Mouse (Mus musculus): ENCODE results near the gene Axin2. TPM values are rescaled to one million over a fixed set of nuclear protein-coding genes. Genes with fewer than 3 reads are reported as not detected.

The Axin2 gene
- polyA plus RNA-seq, 1 experiment from 2014 or later, result 13.5 TPM

GRCm38 (mm10) chr11:108924346-108924745, 4.2 kb downstream of the Axin2 start:
- H3K27ac ChIP-seq, result no peak overlapping the region

GRCm38 (mm10) chr11:108925202-108925601, 5.1 kb downstream of the Axin2 start:
- Histone ChIP-seq H3K4me1 (peaks cover 82% of the 10 kb centered on the region), H3K9me3 (no peaks in the 10 kb centered on the region), H3K9ac (0 out of 2 replicates have a peak overlapping the region, but pooled peaks have one; percentile 15), H3K36me3 (replicated peaks) (no peaks in the 10 kb centered on the region), H3K27ac (no peak overlapping the region), H3K4me3 (peak overlapping the region; percentile 74), H3K27me3 (replicated peaks) (no peaks in the 10 kb centered on the region), H3K4me2 (peak overlapping the region; percentile 94)
- ATAC-seq (replicated peaks), result no peak
- WGBS, result 14% methylated on average over 6 of the region's 6 CpGs

More at GRCm38 (mm10) chr11:108924346-108924745, 4.2 kb downstream of the Axin2 start:
- ATAC-seq (replicated peaks), result no peak
- Histone ChIP-seq H3K36me3 (replicated peaks) (no peaks in the 10 kb centered on the region), H3K27me3 (replicated peaks) (no peaks in the 10 kb centered on the region), H3K9me3 (no peaks in the 10 kb centered on the region), H3K9ac (0 out of 2 replicates have a peak overlapping the region, but pooled peaks have one; percentile 6), H3K4me1 (peaks cover 80% of the 10 kb centered on the region), H3K4me3 (peak overlapping the region; percentile 74), H3K4me2 (peak overlapping the region; percentile 94)
- 5% methylated on average over 5 of the region's 5 CpGs for WGBS

- H3K27ac ChIP-seq, result no peak overlapping the region
- H3K4me3 ChIP-seq, result peak overlapping the region; percentile 74
These were observed 5.7 kb downstream of the Axin2 start for GRCm38 (mm10) chr11:108925826-108926225.

GRCm38 (mm10) chr11:108926345-108927092, 6.4 kb downstream of the Axin2 start:
- H3K27ac ChIP-seq, result 0 out of 2 replicates have a peak overlapping the region, but pooled peaks have one; percentile 30
- no peaks in the 10 kb centered on the region for H3K9me3 ChIP-seq
- H3K9ac ChIP-seq, result peak overlapping the region; percentile 30
- peak overlapping the region; percentile 23 for H3K4me3 ChIP-seq
- H3K4me1 ChIP-seq, result peaks cover 95% of the 10 kb centered on the region
- peak overlapping the region; percentile 94 for H3K4me2 ChIP-seq
- no peak for ATAC-seq (replicated peaks)
- H3K27me3 ChIP-seq (replicated peaks), result no peaks in the 10 kb centered on the region
- WGBS, result 37% methylated on average over 10 of the region's 10 CpGs
- H3K36me3 ChIP-seq (replicated peaks), result no peaks in the 10 kb centered on the region

More at GRCm38 (mm10) chr11:108925826-108926225, 5.7 kb downstream of the Axin2 start:
- Histone ChIP-seq H3K4me2 (peak overlapping the region; percentile 94), H3K9ac (no peak overlapping the region), H3K36me3 (replicated peaks) (no peaks in the 10 kb centered on the region), H3K27me3 (replicated peaks) (no peaks in the 10 kb centered on the region), H3K9me3 (no peaks in the 10 kb centered on the region), H3K4me1 (peaks cover 88% of the 10 kb centered on the region)
- ATAC-seq (replicated peaks), result no peak
- 54% methylated on average over 9 of the region's 9 CpGs for WGBS

- H3K27ac ChIP-seq, result 0 out of 2 replicates have a peak overlapping the region, but pooled peaks have one; percentile 30
- no peak for ATAC-seq (replicated peaks)
These were observed 6.9 kb downstream of the Axin2 start for GRCm38 (mm10) chr11:108927093-108927444.

GRCm38 (mm10) chr11:108928096-108928495, 7.9 kb downstream of the Axin2 start:
- Histone ChIP-seq H3K36me3 (replicated peaks) (peaks cover 4% of the 10 kb centered on the region; the same call in 1 of the 2 replicates), H3K27me3 (replicated peaks) (no peaks in the 10 kb centered on the region), H3K4me3 (peak overlapping the region; percentile 11; the same call in 1 of the 2 replicates), H3K4me1 (peaks cover 86% of the 10 kb centered on the region), H3K9ac (no peak overlapping the region), H3K27ac (0 out of 2 replicates have a peak overlapping the region, but pooled peaks have one; percentile 40), H3K4me2 (peak overlapping the region; percentile 94), H3K9me3 (no peaks in the 10 kb centered on the region)
- 21% methylated on average over 8 of the region's 8 CpGs for WGBS
- no peak for ATAC-seq (replicated peaks)

More at GRCm38 (mm10) chr11:108927093-108927444, 6.9 kb downstream of the Axin2 start:
- Histone ChIP-seq H3K27me3 (replicated peaks) (no peaks in the 10 kb centered on the region), H3K4me2 (peak overlapping the region; percentile 94), H3K4me1 (peaks cover 96% of the 10 kb centered on the region), H3K4me3 (peak overlapping the region; percentile 23), H3K9me3 (no peaks in the 10 kb centered on the region), H3K36me3 (replicated peaks) (no peaks in the 10 kb centered on the region), H3K9ac (peak overlapping the region; percentile 30; the same call in 1 of the 2 replicates)
- 18% methylated on average over 13 of the region's 13 CpGs for WGBS

- H3K9me3 ChIP-seq, result no peaks in the 10 kb centered on the region
- peak overlapping the region; percentile 94 for H3K4me2 ChIP-seq
- 9% methylated on average over 7 of the region's 7 CpGs for WGBS
- H3K36me3 ChIP-seq (replicated peaks), result peaks cover 7% of the 10 kb centered on the region; the same call in 1 of the 2 replicates
- peaks cover 80% of the 10 kb centered on the region for H3K4me1 ChIP-seq
- peak overlapping the region; percentile 11; the same call in 1 of the 2 replicates for H3K4me3 ChIP-seq
- peak overlapping the region; percentile 40 for H3K27ac ChIP-seq
- no peak overlapping the region for H3K9ac ChIP-seq
- ATAC-seq (replicated peaks), result no peak
- H3K27me3 ChIP-seq (replicated peaks), result no peaks in the 10 kb centered on the region
These were observed 8.6 kb downstream of the Axin2 start for GRCm38 (mm10) chr11:108928752-108929151.

GRCm38 (mm10) chr11:108929176-108929575, 9.0 kb downstream of the Axin2 start:
- Histone ChIP-seq H3K4me1 (peaks cover 80% of the 10 kb centered on the region), H3K4me2 (peak overlapping the region; percentile 94), H3K36me3 (replicated peaks) (peaks cover 7% of the 10 kb centered on the region; the same call in 1 of the 2 replicates), H3K27ac (peak overlapping the region; percentile 40), H3K9me3 (no peaks in the 10 kb centered on the region), H3K27me3 (replicated peaks) (no peaks in the 10 kb centered on the region), H3K9ac (no peak overlapping the region), H3K4me3 (peak overlapping the region; percentile 11; the same call in 1 of the 2 replicates)
- no peak for ATAC-seq (replicated peaks)
- WGBS, result 36% methylated on average over 4 of the region's 4 CpGs

GRCm38 (mm10) chr11:108929700-108930099, 9.6 kb downstream of the Axin2 start:
- Histone ChIP-seq H3K4me3 (no peak overlapping the region), H3K9me3 (no peaks in the 10 kb centered on the region), H3K9ac (no peak overlapping the region), H3K36me3 (replicated peaks) (peaks cover 7% of the 10 kb centered on the region; the same call in 1 of the 2 replicates), H3K4me1 (peaks cover 80% of the 10 kb centered on the region), H3K27me3 (replicated peaks) (no peaks in the 10 kb centered on the region), H3K4me2 (peak overlapping the region; percentile 94), H3K27ac (peak overlapping the region; percentile 43; the same call in 1 of the 2 replicates)
- 47% methylated on average over 6 of the region's 6 CpGs for WGBS
- no peak for ATAC-seq (replicated peaks)

GRCm38 (mm10) chr11:108930612-108931011, 10.5 kb downstream of the Axin2 start:
- Histone ChIP-seq H3K36me3 (replicated peaks) (peaks cover 7% of the 10 kb centered on the region; the same call in 1 of the 2 replicates), H3K4me2 (peak overlapping the region; percentile 94), H3K27me3 (replicated peaks) (no peaks in the 10 kb centered on the region), H3K4me3 (no peak overlapping the region), H3K4me1 (peaks cover 80% of the 10 kb centered on the region), H3K27ac (peak overlapping the region; percentile 6; the same call in 1 of the 2 replicates), H3K9me3 (no peaks in the 10 kb centered on the region), H3K9ac (no peak overlapping the region)
- WGBS, result 39% methylated on average over 2 of the region's 3 CpGs
- ATAC-seq (replicated peaks), result no peak

GRCm38 (mm10) chr11:108933835-108934234, 13.7 kb downstream of the Axin2 start:
- Histone ChIP-seq H3K27me3 (replicated peaks) (no peaks in the 10 kb centered on the region), H3K4me1 (peaks cover 69% of the 10 kb centered on the region), H3K9me3 (no peaks in the 10 kb centered on the region), H3K4me3 (no peak overlapping the region), H3K4me2 (no peak overlapping the region), H3K36me3 (replicated peaks) (peaks cover 7% of the 10 kb centered on the region; the same call in 1 of the 2 replicates), H3K27ac (no peak overlapping the region), H3K9ac (no peak overlapping the region)
- WGBS, result 68% methylated on average over 9 of the region's 9 CpGs
- ATAC-seq (replicated peaks), result no peak

GRCm38 (mm10) chr11:108935128-108935868, 15.1 kb downstream of the Axin2 start:
- Histone ChIP-seq H3K4me3 (no peak overlapping the region), H3K27ac (peak overlapping the region; percentile 67), H3K9ac (0 out of 2 replicates have a peak overlapping the region, but pooled peaks have one; percentile 4), H3K36me3 (replicated peaks) (peaks cover 7% of the 10 kb centered on the region; the same call in 1 of the 2 replicates), H3K4me1 (peaks cover 64% of the 10 kb centered on the region), H3K4me2 (peak overlapping the region; percentile 12; the same call in 1 of the 2 replicates), H3K9me3 (no peaks in the 10 kb centered on the region), H3K27me3 (replicated peaks) (no peaks in the 10 kb centered on the region)
- 15% methylated on average over 18 of the region's 18 CpGs for WGBS
- peak; percentile 78 for ATAC-seq (replicated peaks)
